In the genomic region with DNA sequence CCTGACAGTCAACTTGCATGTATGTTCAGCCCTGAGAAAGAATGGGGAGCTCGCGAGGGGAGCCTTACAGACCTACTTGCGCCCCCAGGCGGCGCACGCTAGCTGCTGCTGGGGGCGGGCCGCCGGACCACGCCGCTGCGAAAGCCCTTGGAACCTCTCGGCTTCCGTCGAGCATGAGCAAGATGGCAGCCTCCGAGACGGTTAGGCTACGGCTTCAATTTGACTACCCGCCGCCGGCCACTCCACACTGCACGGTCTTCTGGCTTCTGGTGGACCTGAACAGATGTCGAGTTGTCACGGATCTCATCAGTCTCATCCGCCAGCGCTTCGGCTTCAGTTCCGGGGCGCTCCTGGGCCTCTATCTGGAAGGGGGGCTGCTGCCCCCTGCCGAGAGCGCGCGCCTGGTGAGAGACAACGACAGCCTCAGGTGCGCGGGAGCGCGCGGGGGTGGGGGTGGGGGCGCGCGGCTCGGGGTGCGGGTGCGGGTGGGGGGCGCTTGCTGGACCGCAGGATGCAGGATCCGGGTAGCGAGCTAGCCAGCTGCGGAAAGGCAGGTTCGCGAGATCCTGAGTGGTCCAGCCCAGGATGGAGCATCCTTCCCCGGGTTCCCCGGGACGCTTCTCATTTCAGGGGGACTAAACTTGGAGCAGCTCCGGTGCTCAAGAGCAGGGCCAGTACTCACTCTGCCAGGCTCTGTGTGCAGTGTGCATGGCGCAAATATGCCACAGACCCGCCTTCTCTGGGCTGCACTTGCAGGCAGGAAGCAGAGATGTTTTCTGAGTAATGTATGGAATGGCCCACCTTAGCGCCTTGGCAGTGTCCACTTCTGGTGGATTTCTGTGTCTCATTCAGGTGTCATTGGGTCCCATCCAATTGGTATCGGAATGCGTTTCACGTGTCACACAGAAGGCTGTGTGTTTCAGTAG, we compare ENCODE assay signal across 8 mouse cellular contexts. TPM values are rescaled to one million over a fixed set of nuclear protein-coding genes. Genes with fewer than 3 reads are reported as not detected.
DNase-seq lines count a peak whose midpoint lies in the region; ATAC-seq and TF ChIP-seq lines count a peak whose summit lies in the region.

No protein-coding gene starts in this region.

- H3K4me1 ChIP-seq in erythroblast, embryonic 14.5 days (ENCODE audit: control insufficient read depth) = peaks cover 22% of the 10 kb centered on the region
- peaks cover 10% of the 10 kb centered on the region for H3K4me1 ChIP-seq in heart, embryonic 12.5 days (replicated peaks)
- H3K4me1 ChIP-seq in kidney, postnatal 0 days (replicated peaks; ENCODE audit: insufficient read depth, low read length) = no peaks in the 10 kb centered on the region
- H3K4me1 ChIP-seq in liver, embryonic 11.5 days (replicated peaks; ENCODE audit: control insufficient read depth, insufficient read depth, low read length) = no peaks in the 10 kb centered on the region; the same call in 1 of the 2 replicates
- H3K4me1 ChIP-seq in stomach, embryonic 14.5 days (ENCODE audit: control insufficient read depth, insufficient read depth, low read length) = 0 out of 2 replicates have a peak, but pooled peaks cover 4% of the 10 kb centered on the region

- peak overlapping the region; percentile 75 for H3K27ac ChIP-seq in heart, embryonic 12.5 days (ENCODE audit: poor library complexity, severe bottlenecking)
- H3K27ac ChIP-seq in kidney, postnatal 0 days = peak overlapping the region; percentile 81
- peak overlapping the region; percentile 47; the same call in 1 of the 2 replicates for H3K27ac ChIP-seq in liver, embryonic 11.5 days (ENCODE audit: low read depth, low read length)
- H3K27ac ChIP-seq in stomach, embryonic 14.5 days (ENCODE audit: low read length) = peak overlapping the region; percentile 84

- H3K79me2 ChIP-seq in C2C12 (ENCODE audit: control insufficient read depth, insufficient read depth) = peaks cover 43% of the 10 kb centered on the region

- H3K9ac ChIP-seq in heart, embryonic 12.5 days = peak overlapping the region; percentile 85
- peak overlapping the region; percentile 80 for H3K9ac ChIP-seq in kidney, postnatal 0 days (ENCODE audit: low read depth, low read length)
- peak overlapping the region; percentile 80 for H3K9ac ChIP-seq in liver, embryonic 11.5 days (ENCODE audit: low read depth, low read length)
- H3K9ac ChIP-seq in stomach, embryonic 14.5 days (replicated peaks; ENCODE audit: low read depth, low read length) = peak overlapping the region; percentile 75

- no peaks in the 10 kb centered on the region for H3K9me3 ChIP-seq in erythroblast, embryonic 14.5 days (ENCODE audit: control insufficient read depth, low read length)
- H3K9me3 ChIP-seq in heart, embryonic 12.5 days (replicated peaks) = no peaks in the 10 kb centered on the region
- H3K9me3 ChIP-seq in kidney, postnatal 0 days (replicated peaks; ENCODE audit: low read length) = no peaks in the 10 kb centered on the region
- no peaks in the 10 kb centered on the region for H3K9me3 ChIP-seq in liver, embryonic 11.5 days (ENCODE audit: control insufficient read depth, low read length)
- no peaks in the 10 kb centered on the region for H3K9me3 ChIP-seq in stomach, embryonic 14.5 days (ENCODE audit: control insufficient read depth, low read depth, low read length)

- H3K4me2 ChIP-seq in heart, embryonic 12.5 days = peak overlapping the region; percentile 92
- peak overlapping the region; percentile 69 for H3K4me2 ChIP-seq in kidney, postnatal 0 days (ENCODE audit: low read length)
- H3K4me2 ChIP-seq in liver, embryonic 11.5 days = peak overlapping the region; percentile 81
- peak overlapping the region; percentile 48 for H3K4me2 ChIP-seq in stomach, embryonic 14.5 days (replicated peaks; ENCODE audit: low read depth, low read length)

- DNase-seq in brain, embryonic 14.5 days (ENCODE audit: low read depth) = peak; percentile 99
- DNase-seq in kidney, postnatal 0 days (ENCODE audit: low spot score) = peak; percentile 97
- DNase-seq in liver, embryonic 11.5 days (ENCODE audit: low spot score) = peak; percentile 90
- DNase-seq in naive thymus-derived CD4-positive, alpha-beta T cell, adult 2 months (ENCODE audit: low read depth) = peak; percentile 95

- TF ChIP-seq CTCF in C2C12 (IDR thresholded peaks at IDR 0.05; ENCODE audit: control insufficient read depth, insufficient read depth, insufficient read length) = peak; percentile 74
- TF ChIP-seq CTCF in brain, embryonic 14.5 days (IDR thresholded peaks at IDR 0.05; ENCODE audit: borderline replicate concordance, extremely low read depth, insufficient read depth, insufficient read length) = peak; percentile 90
- TF ChIP-seq CTCF in kidney, postnatal 0 days (IDR thresholded peaks at IDR 0.05; ENCODE audit: low read depth) = peak; percentile 92

- no peaks in the 10 kb centered on the region for H3K36me3 ChIP-seq in C2C12 (ENCODE audit: control insufficient read depth, insufficient read depth)
- no peaks in the 10 kb centered on the region; the same call in 1 of the 2 replicates for H3K36me3 ChIP-seq in erythroblast, embryonic 14.5 days (ENCODE audit: control insufficient read depth)
- no peaks in the 10 kb centered on the region; the same call in 1 of the 2 replicates for H3K36me3 ChIP-seq in heart, embryonic 12.5 days
- H3K36me3 ChIP-seq in kidney, postnatal 0 days (ENCODE audit: insufficient read depth, low read length) = no peaks in the 10 kb centered on the region
- H3K36me3 ChIP-seq in liver, embryonic 11.5 days (ENCODE audit: control insufficient read depth, insufficient read depth, low read length) = no peaks in the 10 kb centered on the region
- H3K36me3 ChIP-seq in stomach, embryonic 14.5 days (ENCODE audit: control insufficient read depth, insufficient read depth, low read length) = no peaks in the 10 kb centered on the region

- ATAC-seq in heart, embryonic 12.5 days (ENCODE audit: insufficient number of reproducible peaks, low FRiP score) = peak; percentile 79
- peak; percentile 84 for ATAC-seq in kidney, postnatal 0 days (replicated peaks; ENCODE audit: low FRiP score, low read depth)
- ATAC-seq in liver, embryonic 11.5 days (replicated peaks; ENCODE audit: low FRiP score) = peak; percentile 85
- ATAC-seq in stomach, embryonic 14.5 days (ENCODE audit: insufficient number of reproducible peaks, insufficient read depth, low FRiP score, low read depth) = peak; percentile 86

- H3K27me3 ChIP-seq in C2C12 (ENCODE audit: control insufficient read depth, insufficient read depth, insufficient read length) = no peaks in the 10 kb centered on the region
- no peaks in the 10 kb centered on the region for H3K27me3 ChIP-seq in erythroblast, embryonic 14.5 days (ENCODE audit: control insufficient read depth)
- H3K27me3 ChIP-seq in heart, embryonic 12.5 days (replicated peaks) = no peaks in the 10 kb centered on the region
- no peaks in the 10 kb centered on the region for H3K27me3 ChIP-seq in kidney, postnatal 0 days (ENCODE audit: insufficient read depth, low read length)
- no peaks in the 10 kb centered on the region for H3K27me3 ChIP-seq in liver, embryonic 11.5 days (replicated peaks; ENCODE audit: control insufficient read depth, insufficient read depth, low read length)
- H3K27me3 ChIP-seq in stomach, embryonic 14.5 days (ENCODE audit: control insufficient read depth, insufficient read depth, low read length) = no peaks in the 10 kb centered on the region

- H3K79me3 ChIP-seq in C2C12 (ENCODE audit: low read depth) = peaks cover 21% of the 10 kb centered on the region

- peak; percentile 50; the same call in 1 of the 2 replicates for TF ChIP-seq POLR2A in brain, embryonic 14.5 days (IDR thresholded peaks at IDR 0.05; ENCODE audit: borderline replicate concordance, extremely low read depth, insufficient read depth, insufficient read length, poor library complexity, severe bottlenecking)

- 2% methylated on average over 61 of the region's 62 CpGs for WGBS in heart, embryonic 12.5 days
- WGBS in kidney, postnatal 0 days = 2% methylated on average over 55 of the region's 62 CpGs
- 1% methylated on average over 62 of the region's 62 CpGs for WGBS in liver, embryonic 11.5 days
- WGBS in stomach, embryonic 14.5 days = 2% methylated on average over 62 of the region's 62 CpGs

- peak overlapping the region; percentile 86 for H3ac ChIP-seq in C2C12 (ENCODE audit: control insufficient read depth, insufficient read length, low read depth)

- peak overlapping the region; percentile 66 for H3K4me3 ChIP-seq in C2C12 (ENCODE audit: insufficient read depth, poor library complexity, severe bottlenecking)
- H3K4me3 ChIP-seq in erythroblast, embryonic 14.5 days (replicated peaks) = peak overlapping the region; percentile 81
- peak overlapping the region; percentile 88 for H3K4me3 ChIP-seq in heart, embryonic 12.5 days
- peak overlapping the region; percentile 82 for H3K4me3 ChIP-seq in kidney, postnatal 0 days (replicated peaks; ENCODE audit: low read depth, low read length)
- H3K4me3 ChIP-seq in liver, embryonic 11.5 days (ENCODE audit: low read depth, low read length) = peak overlapping the region; percentile 77
- peak overlapping the region; percentile 75 for H3K4me3 ChIP-seq in stomach, embryonic 14.5 days (ENCODE audit: low read depth, low read length)

RNA-seq across cellular contexts. Expression of a gene that starts 4.0 kb away (rescaled TPM):
- 6.8 TPM for polyA plus RNA-seq in C2C12 (2012; fragmentation: generic; extraction: Trizol)
- polyA plus RNA-seq in brain, embryonic 14.5 days (2012; rRNA removed) = 28.9 and 31.3 TPM in 2 replicates
- polyA plus RNA-seq in erythroblast, embryonic 14.5 days (2012) = 0.14 and 0.24 TPM in 2 replicates
- 15.5 and 16.1 TPM in 2 replicates for polyA plus RNA-seq in heart, embryonic 12.5 days (2016; fragmentation: Nextera tagmentation; extraction: Ambion mirVana)
- 10.9 and 12.1 TPM in 2 replicates for polyA plus RNA-seq in kidney, postnatal 0 days (2015; fragmentation: Nextera tagmentation; extraction: Ambion mirVana)
- polyA plus RNA-seq in liver, embryonic 11.5 days (2014; fragmentation: Nextera tagmentation; extraction: Ambion mirVana) = 9.3 and 9.5 TPM in 2 replicates
- 11.2 TPM in 2 replicates for polyA plus RNA-seq in stomach, embryonic 14.5 days (2014; fragmentation: Nextera tagmentation; extraction: Ambion mirVana)

RNA-seq across cellular contexts. Expression of a gene that starts 7.3 kb away (rescaled TPM):
- polyA plus RNA-seq in C2C12 (2012; fragmentation: generic; extraction: Trizol) = not detected
- not detected in 2 replicates for polyA plus RNA-seq in brain, embryonic 14.5 days (2012; rRNA removed)
- not detected in 2 replicates for polyA plus RNA-seq in erythroblast, embryonic 14.5 days (2012)
- not detected in 2 replicates for polyA plus RNA-seq in heart, embryonic 12.5 days (2016; fragmentation: Nextera tagmentation; extraction: Ambion mirVana)
- not detected in 2 replicates for polyA plus RNA-seq in kidney, postnatal 0 days (2015; fragmentation: Nextera tagmentation; extraction: Ambion mirVana)
- not detected in 2 replicates for polyA plus RNA-seq in liver, embryonic 11.5 days (2014; fragmentation: Nextera tagmentation; extraction: Ambion mirVana)
- polyA plus RNA-seq in stomach, embryonic 14.5 days (2014; fragmentation: Nextera tagmentation; extraction: Ambion mirVana) = not detected in 2 replicates

RNA-seq across cellular contexts. Expression of a gene that starts 18.8 kb away (rescaled TPM):
- 84.9 TPM for polyA plus RNA-seq in C2C12 (2012; fragmentation: generic; extraction: Trizol)
- 15.7 and 16.5 TPM in 2 replicates for polyA plus RNA-seq in brain, embryonic 14.5 days (2012; rRNA removed)
- polyA plus RNA-seq in erythroblast, embryonic 14.5 days (2012) = 0.55 and 0.92 TPM in 2 replicates
- 47.2 and 47.5 TPM in 2 replicates for polyA plus RNA-seq in heart, embryonic 12.5 days (2016; fragmentation: Nextera tagmentation; extraction: Ambion mirVana)
- polyA plus RNA-seq in kidney, postnatal 0 days (2015; fragmentation: Nextera tagmentation; extraction: Ambion mirVana) = 149 and 169 TPM in 2 replicates
- 57.4 and 59.4 TPM in 2 replicates for polyA plus RNA-seq in liver, embryonic 11.5 days (2014; fragmentation: Nextera tagmentation; extraction: Ambion mirVana)
- polyA plus RNA-seq in stomach, embryonic 14.5 days (2014; fragmentation: Nextera tagmentation; extraction: Ambion mirVana) = 73.5 and 78.3 TPM in 2 replicates

RNA-seq across cellular contexts. Expression of a gene that starts 25.1 kb away (rescaled TPM):
- polyA plus RNA-seq in C2C12 (2012; fragmentation: generic; extraction: Trizol) = 7.7 TPM
- polyA plus RNA-seq in brain, embryonic 14.5 days (2012; rRNA removed) = 1.7 and 3.2 TPM in 2 replicates
- polyA plus RNA-seq in erythroblast, embryonic 14.5 days (2012) = 0.29 and 0.87 TPM in 2 replicates
- polyA plus RNA-seq in heart, embryonic 12.5 days (2016; fragmentation: Nextera tagmentation; extraction: Ambion mirVana) = 15.2 and 15.3 TPM in 2 replicates
- polyA plus RNA-seq in kidney, postnatal 0 days (2015; fragmentation: Nextera tagmentation; extraction: Ambion mirVana) = 17.6 and 18.3 TPM in 2 replicates
- 20.6 and 21.1 TPM in 2 replicates for polyA plus RNA-seq in liver, embryonic 11.5 days (2014; fragmentation: Nextera tagmentation; extraction: Ambion mirVana)
- 22.2 and 22.9 TPM in 2 replicates for polyA plus RNA-seq in stomach, embryonic 14.5 days (2014; fragmentation: Nextera tagmentation; extraction: Ambion mirVana)

Comparison
In these comparisons a context has a peak if more than half of its experiments do, and no peak if none do; other contexts are left out.
1. Peak in every context shown above with its lines: DNase-seq, ATAC-seq, H3K4me3 ChIP-seq and H3K27ac ChIP-seq.